ENCODE assay signal across 18 mouse cellular contexts in the genomic region with DNA sequence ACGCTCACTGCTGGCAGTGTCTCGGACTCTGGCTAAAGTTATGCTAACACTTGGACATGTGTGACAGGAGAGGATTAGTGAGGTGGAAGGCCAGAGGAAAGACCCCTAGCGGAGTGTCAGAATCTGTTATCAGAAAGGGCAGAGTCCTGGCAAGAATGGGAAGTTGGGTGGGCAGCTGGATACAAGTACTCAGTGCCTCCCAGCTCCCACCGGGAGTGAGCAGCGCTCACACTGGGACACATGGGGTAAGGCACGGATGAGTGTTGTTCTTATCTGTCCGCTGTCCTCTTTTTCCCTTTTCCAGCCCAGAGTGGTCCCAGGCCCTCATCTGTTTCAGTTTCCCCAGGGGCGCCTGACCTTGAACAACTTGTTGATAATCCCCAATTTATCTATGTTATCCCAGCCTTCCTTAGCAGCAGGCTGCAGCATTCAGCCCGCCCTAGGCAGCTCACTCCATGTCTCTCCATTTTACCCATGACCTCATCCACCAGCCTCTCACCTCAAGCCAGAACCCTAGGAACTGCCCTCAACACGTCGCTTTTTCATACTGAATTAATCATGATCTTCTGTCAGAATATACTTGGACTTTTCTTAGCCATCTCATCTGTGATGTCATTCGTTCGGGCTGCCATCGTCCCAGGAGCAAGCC.
DNase-seq lines count a peak whose midpoint lies in the region; ATAC-seq and TF ChIP-seq lines count a peak whose summit lies in the region.
"Had no signal": no experiment of that assay in that cellular context is flagged by ENCODE, and none has a peak within 500 bp of the region (broad histone marks: within the 10 kb centered on the region; RNA-seq: fewer than 3 reads in every experiment).

No protein-coding gene starts in this region.

- H3K27ac ChIP-seq in hindbrain, postnatal 0 days, result peak overlapping the region; percentile 45; the same call in 1 of the 2 replicates
- H3K27ac ChIP-seq in hindbrain, embryonic 14.5 days, result no peak overlapping the region
- H3K27ac ChIP-seq in heart, embryonic 11.5 days (ENCODE audit: low read depth, low read length), result peak overlapping the region; percentile 47; the same call in 1 of the 2 replicates
- H3K27ac ChIP-seq: forebrain, embryonic 15.5 days; hindbrain, embryonic 12.5 days; kidney, embryonic 15.5 days; limb, embryonic 12.5 days; liver, embryonic 12.5 days had no signal

- ATAC-seq in hindbrain, postnatal 0 days, result no peak
- no peak for ATAC-seq in hindbrain, embryonic 14.5 days (ENCODE audit: low FRiP score)
- peak; percentile 67 for ATAC-seq in heart, embryonic 11.5 days (replicated peaks; ENCODE audit: insufficient number of reproducible peaks, low FRiP score, low TSS enrichment)
- ATAC-seq: forebrain, embryonic 15.5 days; liver, embryonic 12.5 days had no signal

- no peaks in the 10 kb centered on the region for H3K27me3 ChIP-seq in hindbrain, postnatal 0 days (ENCODE audit: insufficient read depth, low read length)
- H3K27me3 ChIP-seq in hindbrain, embryonic 14.5 days (ENCODE audit: control insufficient read depth, insufficient read depth, low read length), result no peaks in the 10 kb centered on the region
- H3K27me3 ChIP-seq in heart, embryonic 11.5 days (ENCODE audit: control insufficient read depth, insufficient read depth, low read length), result no peaks in the 10 kb centered on the region
- H3K27me3 ChIP-seq: CH12.LX; forebrain, embryonic 15.5 days; hindbrain, embryonic 12.5 days; kidney, embryonic 15.5 days; limb, embryonic 12.5 days; liver, embryonic 12.5 days had no signal

- no peak for DNase-seq in hindbrain, postnatal 0 days (ENCODE audit: low spot score)
- no peak for DNase-seq in hindbrain, embryonic 14.5 days (ENCODE audit: low spot score)
- DNase-seq in heart, postnatal 10 days, result peak; percentile 61 to 62
- DNase-seq in lung, postnatal 4 days, result no peak
- DNase-seq in gastrocnemius, postnatal 10 days, result no peak
- DNase-seq in right cerebral cortex, adult 18-20 months, result no peak
- DNase-seq: cerebellum, postnatal 14 days; embryo, embryonic 11 days; gastrocnemius, postnatal 36 days; lung, embryonic 14.5 days; lung, postnatal 36 days had no signal

- TF ChIP-seq CTCF in hindbrain, postnatal 0 days (IDR thresholded peaks at IDR 0.05; ENCODE audit: low read depth), result no peak

- no peak overlapping the region for H3K4me3 ChIP-seq in hindbrain, postnatal 0 days (ENCODE audit: low read length)
- no peak overlapping the region for H3K4me3 ChIP-seq in hindbrain, embryonic 14.5 days (replicated peaks; ENCODE audit: low read length)
- no peak overlapping the region for H3K4me3 ChIP-seq in heart, embryonic 11.5 days (ENCODE audit: low read depth, low read length)
- H3K4me3 ChIP-seq: forebrain, embryonic 15.5 days; hindbrain, embryonic 12.5 days; kidney, embryonic 15.5 days; limb, embryonic 12.5 days; liver, embryonic 12.5 days had no signal

- no peak overlapping the region for H3K4me2 ChIP-seq in hindbrain, postnatal 0 days (ENCODE audit: low read depth, low read length)
- H3K4me2 ChIP-seq in hindbrain, embryonic 14.5 days (replicated peaks), result no peak overlapping the region
- H3K4me2 ChIP-seq in heart, embryonic 11.5 days, result peak overlapping the region; percentile 1; the same call in 1 of the 2 replicates
- H3K4me2 ChIP-seq: forebrain, embryonic 15.5 days; hindbrain, embryonic 12.5 days; kidney, embryonic 15.5 days; limb, embryonic 12.5 days; liver, embryonic 12.5 days; lung, embryonic 14.5 days had no signal

- peaks cover 40% of the 10 kb centered on the region for H3K36me3 ChIP-seq in hindbrain, postnatal 0 days (ENCODE audit: insufficient read depth, low read length)
- peaks cover 69% of the 10 kb centered on the region for H3K36me3 ChIP-seq in hindbrain, embryonic 14.5 days (replicated peaks; ENCODE audit: control insufficient read depth, insufficient read depth)
- peaks cover 37% of the 10 kb centered on the region for H3K36me3 ChIP-seq in heart, embryonic 11.5 days (ENCODE audit: control insufficient read depth, insufficient read depth, low read length)

- WGBS in hindbrain, postnatal 0 days, result 78% methylated on average over 14 of the region's 14 CpGs
- WGBS in hindbrain, embryonic 14.5 days, result 92% methylated on average over 14 of the region's 14 CpGs
- WGBS in heart, embryonic 11.5 days (ENCODE audit: insufficient replicate concordance), result 42% methylated on average over 14 of the region's 14 CpGs

- no peaks in the 10 kb centered on the region for H3K9me3 ChIP-seq in hindbrain, postnatal 0 days (ENCODE audit: low read length)
- H3K9me3 ChIP-seq in hindbrain, embryonic 14.5 days (ENCODE audit: control insufficient read depth, low read length), result no peaks in the 10 kb centered on the region
- H3K9me3 ChIP-seq in heart, embryonic 11.5 days (replicated peaks; ENCODE audit: control insufficient read depth, low read length), result no peaks in the 10 kb centered on the region
- H3K9me3 ChIP-seq: forebrain, embryonic 15.5 days; hindbrain, embryonic 12.5 days; kidney, embryonic 15.5 days; limb, embryonic 12.5 days; liver, embryonic 12.5 days had no signal

- intact Hi-C loops in heart, postnatal 10 days (cut with DNase I), result no loop called here

- H3K4me1 ChIP-seq in hindbrain, postnatal 0 days (ENCODE audit: insufficient read depth, low read length), result no peaks in the 10 kb centered on the region
- H3K4me1 ChIP-seq in hindbrain, embryonic 14.5 days (replicated peaks; ENCODE audit: control insufficient read depth, insufficient read depth, low read length), result no peaks in the 10 kb centered on the region
- H3K4me1 ChIP-seq in heart, embryonic 11.5 days (ENCODE audit: control insufficient read depth, insufficient read depth, low read length), result peaks cover 26% of the 10 kb centered on the region
- H3K4me1 ChIP-seq: kidney, embryonic 15.5 days; liver, embryonic 12.5 days had no signal

- H3K9ac ChIP-seq in hindbrain, postnatal 0 days (replicated peaks; ENCODE audit: low read length), result no peak overlapping the region
- H3K9ac ChIP-seq in hindbrain, embryonic 14.5 days, result no peak overlapping the region
- no peak overlapping the region for H3K9ac ChIP-seq in heart, embryonic 11.5 days (ENCODE audit: low read depth, low read length)
- H3K9ac ChIP-seq: forebrain, embryonic 15.5 days; hindbrain, embryonic 12.5 days; kidney, embryonic 15.5 days; limb, embryonic 12.5 days; liver, embryonic 12.5 days; lung, embryonic 14.5 days had no signal

Comparison
In these comparisons a context has a peak if more than half of its experiments do, and no peak if none do; other contexts are left out.
1. DNase-seq: peak in heart, postnatal 10 days (2 of 2); none in hindbrain, postnatal 0 days (single experiment), hindbrain, embryonic 14.5 days (single experiment), lung, postnatal 4 days (0 of 2), gastrocnemius, postnatal 10 days (single experiment) and right cerebral cortex, adult 18-20 months (single experiment).